Mouse (Mus musculus) MEL (cell line): Measurements from ENCODE around the gene Vps11. TPM values are rescaled to one million over a fixed set of nuclear protein-coding genes. Genes with fewer than 3 reads are reported as not detected.
"Not testable (repeated sequence)": the region's sequence is repeated elsewhere in the genome, so short reads cannot be mapped to it uniquely, and the experiment has no call there.

Source experiments
- DNase-seq: peaks from one replicate; pipeline ENCODE4 v3.0.0; 2011; ENCODE audit warnings: low read depth, low spot score
- H3K27ac ChIP-seq: 2 replicates; pipeline ENCODE4 v1.5.1; 2012; ENCODE audit warnings: low read depth, mild to moderate bottlenecking, control low read depth, low read length, moderate library complexity; ENCODE audit not compliant: control insufficient read depth
- H3K27me3 ChIP-seq, 2 experiments: fragments of 150-350 bp in 1 of 2; sonication (generic) in 1 of 2; 2 replicates each; pipeline ENCODE4 v1.6.1; 2012; ENCODE audit warnings: low read length in 2 of 2, mild to moderate bottlenecking in 2 of 2, improper control_type of control experiment in 1 of 2, moderate library complexity in 1 of 2; ENCODE audit not compliant: insufficient read depth in 2 of 2, control insufficient read depth in 1 of 2
- H3K36me3 ChIP-seq, 2 experiments: 2 replicates each; pipeline ENCODE4 v1.6.1; 2012 to 2014; ENCODE audit warnings: low read length in 2 of 2, improper control_type of control experiment in 1 of 2, inconsistent platforms in 1 of 2, mild to moderate bottlenecking in 1 of 2; ENCODE audit not compliant: insufficient read depth in 2 of 2, control insufficient read depth in 1 of 2
- H3K4me1 ChIP-seq, 2 experiments: fragments of 150-350 bp in 1 of 2; sonication (generic) in 1 of 2; 2 replicates each; pipeline ENCODE4 v1.6.1; 2012; ENCODE audit warnings: low read length in 2 of 2, improper control_type of control experiment in 1 of 2, mild to moderate bottlenecking in 1 of 2; ENCODE audit not compliant: insufficient read depth in 2 of 2, control insufficient read depth in 1 of 2
- H3K4me3 ChIP-seq, 2 experiments: fragments of 150-350 bp in 1 of 2; sonication (generic) in 1 of 2; 2 replicates each; pipeline ENCODE4 v1.5.1; 2012; ENCODE audit warnings: low read depth in 2 of 2, low read length in 2 of 2, mild to moderate bottlenecking in 2 of 2, moderate library complexity in 2 of 2, control low read depth in 1 of 2, improper control_type of control experiment in 1 of 2; ENCODE audit not compliant: control insufficient read depth in 1 of 2, insufficient read depth in 1 of 2
- H3K79me2 ChIP-seq: 2 replicates; pipeline ENCODE4 v1.6.1; 2012; ENCODE audit warnings: mild to moderate bottlenecking, low read length, moderate library complexity; ENCODE audit not compliant: control insufficient read depth, poor library complexity, insufficient read depth
- H3K9ac ChIP-seq: 2 replicates; pipeline ENCODE4 v1.6.1; 2012; ENCODE audit warnings: low read depth, mild to moderate bottlenecking, control low read depth, low read length, moderate library complexity; ENCODE audit not compliant: control insufficient read depth, poor library complexity, severe bottlenecking
- H3K9me3 ChIP-seq: fragments of 150-350 bp; sonication (generic); replicated peaks from 2 replicates; pipeline ENCODE4 v1.6.1; 2012; ENCODE audit warnings: mild to moderate bottlenecking, low read length, improper control_type of control experiment, moderate library complexity; ENCODE audit not compliant: insufficient read depth
- CTCF ChIP-seq, 3 experiments: IDR thresholded peaks in 2 of 3; conservative IDR thresholded peaks in 1 of 3; 2 replicates each; pipeline ENCODE4 v1.5.1; 2011 to 2012; ENCODE audit warnings: low read length in 3 of 3, low read depth in 2 of 3, mild to moderate bottlenecking in 2 of 3, improper control_type of control experiment in 1 of 3, inconsistent platforms in 1 of 3, mixed read lengths in 1 of 3, moderate library complexity in 1 of 3; ENCODE audit not compliant: control insufficient read depth in 1 of 3, insufficient read depth in 1 of 3, poor library complexity in 1 of 3, severe bottlenecking in 1 of 3
- EP300 ChIP-seq, 2 experiments: IDR thresholded peaks; 2 replicates each; pipeline ENCODE4 v1.6.1; 2011; ENCODE audit warnings: improper control_type of control experiment in 2 of 2, low read length in 2 of 2, low read depth in 1 of 2, mild to moderate bottlenecking in 1 of 2
- GABPA ChIP-seq: IDR thresholded peaks from 2 replicates; pipeline ENCODE4 v1.6.1; 2012; ENCODE audit warnings: low read depth, mild to moderate bottlenecking, inconsistent platforms, low read length, improper control_type of control experiment, moderate library complexity
- GATA1 ChIP-seq: IDR thresholded peaks from 2 replicates; pipeline ENCODE4 v1.6.1; 2011; ENCODE audit warnings: low read depth, low read length, improper control_type of control experiment
- MAFK ChIP-seq: IDR thresholded peaks from 2 replicates; pipeline ENCODE4 v1.6.1; 2011; ENCODE audit warnings: low read depth, mild to moderate bottlenecking, low read length, improper control_type of control experiment, borderline replicate concordance
- MAX ChIP-seq: IDR thresholded peaks from 2 replicates; pipeline ENCODE4 v1.6.1; 2011; ENCODE audit warnings: low read length, improper control_type of control experiment
- NRF1 ChIP-seq: IDR thresholded peaks from 2 replicates; pipeline ENCODE4 v1.6.1; 2014; ENCODE audit warnings: low read depth, mild to moderate bottlenecking, inconsistent platforms, low read length, improper control_type of control experiment, moderate library complexity; ENCODE audit not compliant: poor library complexity, insufficient read depth, severe bottlenecking
- POLR2A ChIP-seq, 2 experiments: IDR thresholded peaks; 2 replicates each; pipeline ENCODE4 v1.6.1; 2011 to 2012; ENCODE audit warnings: low read length in 2 of 2, mild to moderate bottlenecking in 2 of 2, control low read depth in 1 of 2, improper control_type of control experiment in 1 of 2, low read depth in 1 of 2, moderate library complexity in 1 of 2; ENCODE audit not compliant: control insufficient read depth in 1 of 2, insufficient read depth in 1 of 2, poor library complexity in 1 of 2
- POLR2AphosphoS2 ChIP-seq: IDR thresholded peaks from 2 replicates; pipeline ENCODE4 v1.6.1; 2011; ENCODE audit warnings: low read length, improper control_type of control experiment
- POLR2AphosphoS5 ChIP-seq: IDR thresholded peaks from 2 replicates; pipeline ENCODE4 v1.6.1; 2012; ENCODE audit warnings: low read depth, borderline replicate concordance, mild to moderate bottlenecking, inconsistent platforms, low read length, moderate library complexity, mixed read lengths
- RAD21 ChIP-seq: IDR thresholded peaks from 2 replicates; pipeline ENCODE4 v1.6.1; 2011; ENCODE audit warnings: mild to moderate bottlenecking, low read depth, low read length, improper control_type of control experiment
- SIN3A ChIP-seq: IDR thresholded peaks from 2 replicates; pipeline ENCODE4 v1.6.1; 2012; ENCODE audit warnings: low read length, improper control_type of control experiment, inconsistent platforms
- USF1 ChIP-seq: IDR thresholded peaks from 2 replicates; pipeline ENCODE4 v1.6.1; 2014; ENCODE audit warnings: low read depth, mild to moderate bottlenecking, inconsistent platforms, low read length, improper control_type of control experiment, moderate library complexity
- USF2 ChIP-seq, 2 experiments: IDR thresholded peaks; 2 replicates each; pipeline ENCODE4 v1.6.1; 2011 to 2012; ENCODE audit warnings: improper control_type of control experiment in 2 of 2, low read length in 2 of 2, borderline replicate concordance in 1 of 2, inconsistent platforms in 1 of 2, low read depth in 1 of 2, mild to moderate bottlenecking in 1 of 2; ENCODE audit not compliant: insufficient read depth in 1 of 2
- ZMIZ1 ChIP-seq: IDR thresholded peaks from 2 replicates; pipeline ENCODE4 v1.6.1; 2012; ENCODE audit warnings: low read depth, mild to moderate bottlenecking, inconsistent platforms, low read length, improper control_type of control experiment, moderate library complexity
- polyA plus RNA-seq, 2 experiments: library from polyadenylated mRNA; stranded (reverse) in 1 of 2; unstranded in 1 of 2; fragments of >175 nt in 1 of 2; fragments of >200 nt in 1 of 2; gene quantifications; 2 replicates each; pipeline versions ENCODE4 v1.2.1 to v1.2.4; 2012; ENCODE audit warnings: low replicate concordance in 2 of 2, low read depth in 1 of 2; ENCODE audit not compliant: insufficient read length in 2 of 2, insufficient read depth in 1 of 2, missing spikeins in 1 of 2
- total RNA-seq: library from RNA; depleted of rRNA; stranded (reverse); fragments of 300-350 nt; gene quantifications from 2 replicates; pipeline ENCODE4 v1.2.3, GENCODE M21; 2012

The Vps11 gene
- total and polyA plus RNA-seq, 3 experiments, result 18.6 to 27.1 TPM; not detected in 1

- TF ChIP-seq POLR2A (IDR thresholded peaks at IDR 0.05; ENCODE audit: control insufficient read depth in 1 of 2, insufficient read depth in 1 of 2, low read depth in 1 of 2, low read length in 2 of 2, poor library complexity in 1 of 2), result peak; percentile 59 to 95
- TF ChIP-seq RAD21, result no peak
- no peak for TF ChIP-seq GABPA
- TF ChIP-seq EP300 (IDR thresholded peaks at IDR 0.05; ENCODE audit: low read depth in 1 of 2, low read length in 2 of 2), result no peak
These were observed at the start of gene Vps11 (continued) for GRCm38 (mm10) chr9:44361190-44361917.

DNA sequence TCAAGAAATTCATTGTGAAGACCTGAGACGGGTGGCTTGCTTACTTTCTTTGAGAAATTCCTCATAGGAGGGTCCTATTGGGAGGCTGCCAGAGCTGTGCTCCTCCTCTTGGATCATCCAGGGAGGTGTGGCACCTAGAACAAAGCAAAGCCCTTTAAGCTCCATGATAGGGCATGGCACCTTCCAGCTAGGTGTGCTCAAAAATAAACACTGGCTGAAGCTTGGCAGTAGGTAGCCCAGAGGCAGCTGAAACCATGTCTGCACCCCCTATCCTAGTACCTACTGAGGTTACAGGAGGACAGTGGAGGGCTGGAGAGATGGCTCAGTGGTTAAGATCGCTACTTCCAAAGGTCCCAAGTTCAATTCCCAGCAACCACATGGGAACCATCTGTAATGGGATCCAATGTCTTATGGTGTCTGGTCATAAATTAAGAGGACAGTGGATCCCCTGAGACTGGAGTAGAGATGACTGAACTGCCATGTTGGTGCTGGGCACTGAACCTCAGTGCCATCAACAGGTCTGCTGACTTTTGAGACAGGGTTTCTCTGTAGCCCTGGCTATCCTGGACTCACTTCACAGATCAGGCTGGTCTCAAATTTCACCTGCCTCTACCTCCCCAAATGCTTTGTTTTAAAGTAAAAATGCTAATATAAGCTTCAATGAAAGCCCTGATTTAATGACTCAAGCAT is 49.3 kb upstream of the Vps11 start:
- H3K36me3 ChIP-seq, result peaks cover 6 to 41% of the 10 kb centered on the region in 2 experiments; a peak in 3 of 4 replicates
- no peak overlapping the region for H3K4me3 ChIP-seq
- H3K4me1 ChIP-seq, result peaks cover 0 to 35% of the 10 kb centered on the region in 2 experiments; a peak in 2 of 4 replicates
- DNase-seq, result peak; percentile 51
- peak overlapping the region; percentile 8 for H3K27ac ChIP-seq
- peaks cover 26% of the 10 kb centered on the region for H3K79me2 ChIP-seq
- H3K9ac ChIP-seq, result no peak overlapping the region; the same call in 1 of the 2 replicates
- H3K9me3 ChIP-seq, result no peaks in the 10 kb centered on the region
- TF ChIP-seq POLR2AphosphoS5 (peak; percentile 60; the same call in 1 of the 2 replicates), MAFK (no peak), GATA1 (no peak), RAD21 (no peak), POLR2A (IDR thresholded peaks at IDR 0.05; ENCODE audit: control insufficient read depth in 1 of 2, insufficient read depth in 1 of 2, low read depth in 1 of 2, low read length in 2 of 2, poor library complexity in 1 of 2) (peak in 1 of 2 experiments; percentile 66; a peak in 2 of 4 replicates), MAX (no peak), USF1 (no peak), USF2 (IDR thresholded peaks at IDR 0.05; ENCODE audit: borderline replicate concordance in 1 of 2, insufficient read depth in 1 of 2, low read depth in 1 of 2, low read length in 2 of 2) (no peak), NRF1 (no peak), CTCF (IDR thresholded peaks at IDR 0.05 in 2 of 3, conservative IDR thresholded peaks at IDR 0.05 in 1 of 3; ENCODE audit: control insufficient read depth in 1 of 3, insufficient read depth in 1 of 3, low read depth in 2 of 3, low read length in 3 of 3, poor library complexity in 1 of 3, severe bottlenecking in 1 of 3) (no peak), ZMIZ1 (peak; percentile 40), POLR2AphosphoS2 (peak; percentile 57; the same call in 1 of the 2 replicates)
- H3K27me3 ChIP-seq, result no peaks in the 10 kb centered on the region

DNA sequence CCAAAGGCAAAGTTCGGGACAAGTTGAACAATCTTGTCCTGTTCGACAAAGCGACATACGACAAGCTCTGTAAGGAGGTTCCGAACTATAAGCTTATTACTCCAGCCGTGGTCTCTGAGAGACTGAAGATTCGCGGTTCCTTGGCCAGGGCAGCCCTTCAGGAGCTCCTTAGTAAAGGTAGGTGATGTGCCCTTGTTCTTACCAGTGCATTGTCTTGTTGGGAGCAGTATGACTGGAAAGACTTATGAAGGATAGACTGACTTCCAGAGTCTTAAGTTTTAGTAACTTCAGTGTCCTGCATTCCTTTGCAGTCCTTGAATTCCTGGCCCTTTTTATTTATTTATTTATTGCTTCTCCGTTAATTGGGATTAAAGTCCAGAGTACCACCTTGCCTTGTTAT is 47.2 kb upstream of the Vps11 start:
- H3K4me1 ChIP-seq, result peaks cover 0 to 37% of the 10 kb centered on the region in 2 experiments; a peak in 2 of 4 replicates
- peaks cover 29% of the 10 kb centered on the region for H3K79me2 ChIP-seq
- H3K9me3 ChIP-seq, H3K27me3 ChIP-seq, DNase-seq: not testable (repeated sequence)
- H3K27ac ChIP-seq, result peak overlapping the region; percentile 97
- 0 out of 2 replicates have a peak, but pooled peaks have one; percentile 34 for TF ChIP-seq SIN3A
- peak overlapping the region; percentile 90 to 92 for H3K4me3 ChIP-seq
- peaks cover 8 to 46% of the 10 kb centered on the region in 2 experiments for H3K36me3 ChIP-seq
- peak overlapping the region; percentile 95 for H3K9ac ChIP-seq
